8 mouse cellular contexts compared by ENCODE assay signal in genomic region chr3:96556651-96557635, GRCm38 (mm10). TPM values are rescaled to one million over a fixed set of nuclear protein-coding genes. Genes with fewer than 3 reads are reported as not detected.
DNase-seq lines count a peak whose midpoint lies in the region; ATAC-seq and TF ChIP-seq lines count a peak whose summit lies in the region.

No protein-coding gene starts in this region.

- peak overlapping the region; percentile 91 for H3K27ac ChIP-seq in lung, embryonic 15.5 days
- peak overlapping the region; percentile 37 for H3K27ac ChIP-seq in embryonic fibroblast, embryonic 13.5 days (ENCODE audit: insufficient read depth, low read length)
- peak overlapping the region; percentile 74 for H3K27ac ChIP-seq in hindbrain, embryonic 16.5 days (ENCODE audit: low read depth, low read length)
- peak overlapping the region; percentile 91 for H3K27ac ChIP-seq in lung, embryonic 16.5 days (ENCODE audit: low read length)
- peak overlapping the region; percentile 90 for H3K27ac ChIP-seq in stomach, embryonic 14.5 days (ENCODE audit: low read length)

- H3K27me3 ChIP-seq in lung, embryonic 15.5 days = no peaks in the 10 kb centered on the region
- no peaks in the 10 kb centered on the region for H3K27me3 ChIP-seq in hindbrain, embryonic 16.5 days (replicated peaks; ENCODE audit: control insufficient read depth, insufficient read depth, low read length)
- H3K27me3 ChIP-seq in lung, embryonic 16.5 days (ENCODE audit: control insufficient read depth, insufficient read depth, low read depth, low read length) = no peaks in the 10 kb centered on the region
- H3K27me3 ChIP-seq in stomach, embryonic 14.5 days (ENCODE audit: control insufficient read depth, insufficient read depth, low read length) = no peaks in the 10 kb centered on the region

- peak overlapping the region; percentile 76 for H3K4me2 ChIP-seq in lung, embryonic 15.5 days
- peak overlapping the region; percentile 84 for H3K4me2 ChIP-seq in hindbrain, embryonic 16.5 days (ENCODE audit: low read length)
- peak overlapping the region; percentile 57 for H3K4me2 ChIP-seq in lung, embryonic 16.5 days (ENCODE audit: low read depth, low read length)
- peak overlapping the region; percentile 57 for H3K4me2 ChIP-seq in stomach, embryonic 14.5 days (replicated peaks; ENCODE audit: low read depth, low read length)

- no peaks in the 10 kb centered on the region for H3K9me3 ChIP-seq in lung, embryonic 15.5 days
- H3K9me3 ChIP-seq in hindbrain, embryonic 16.5 days (ENCODE audit: control insufficient read depth, low read length) = no peaks in the 10 kb centered on the region
- H3K9me3 ChIP-seq in lung, embryonic 16.5 days (ENCODE audit: control insufficient read depth, low read length) = no peaks in the 10 kb centered on the region
- no peaks in the 10 kb centered on the region for H3K9me3 ChIP-seq in stomach, embryonic 14.5 days (ENCODE audit: control insufficient read depth, low read depth, low read length)

- no peak for ATAC-seq in lung, embryonic 15.5 days (ENCODE audit: borderline replicate concordance, extremely low read depth, low FRiP score, low TSS enrichment)
- ATAC-seq in hindbrain, embryonic 16.5 days = 0 out of 2 replicates have a peak, but pooled peaks have one; percentile 5
- ATAC-seq in lung, embryonic 16.5 days (ENCODE audit: low read depth) = no peak
- no peak for ATAC-seq in stomach, embryonic 14.5 days (ENCODE audit: insufficient number of reproducible peaks, insufficient read depth, low FRiP score, low read depth)

- peak overlapping the region; percentile 70 for H3K4me3 ChIP-seq in lung, embryonic 15.5 days
- H3K4me3 ChIP-seq in embryonic fibroblast, embryonic 13.5 days (ENCODE audit: insufficient read depth, low read length) = peak overlapping the region; percentile 45
- peak overlapping the region; percentile 68 for H3K4me3 ChIP-seq in hindbrain, embryonic 16.5 days (ENCODE audit: low read length)
- peak overlapping the region; percentile 88 for H3K4me3 ChIP-seq in lung, embryonic 16.5 days (ENCODE audit: low read length)
- peak overlapping the region; percentile 66 for H3K4me3 ChIP-seq in stomach, embryonic 14.5 days (ENCODE audit: low read depth, low read length)

- no peak for TF ChIP-seq CTCF in embryonic fibroblast, embryonic 13.5 days (IDR thresholded peaks at IDR 0.05; ENCODE audit: borderline replicate concordance, insufficient read depth, low read length)

- H3K36me3 ChIP-seq in lung, embryonic 15.5 days = peaks cover 20% of the 10 kb centered on the region
- peaks cover 8% of the 10 kb centered on the region for H3K36me3 ChIP-seq in hindbrain, embryonic 16.5 days (ENCODE audit: control insufficient read depth, insufficient read depth, low read length)
- H3K36me3 ChIP-seq in lung, embryonic 16.5 days (ENCODE audit: control insufficient read depth, insufficient read depth, low read length) = peaks cover 19% of the 10 kb centered on the region; the same call in 1 of the 2 replicates
- peaks cover 23% of the 10 kb centered on the region for H3K36me3 ChIP-seq in stomach, embryonic 14.5 days (ENCODE audit: control insufficient read depth, insufficient read depth, low read length)

- H3K9ac ChIP-seq in lung, embryonic 15.5 days = peak overlapping the region; percentile 40
- peak overlapping the region; percentile 69 for H3K9ac ChIP-seq in hindbrain, embryonic 16.5 days (ENCODE audit: low read depth, low read length)
- H3K9ac ChIP-seq in lung, embryonic 16.5 days (ENCODE audit: low read length) = peak overlapping the region; percentile 71
- peak overlapping the region; percentile 47 for H3K9ac ChIP-seq in stomach, embryonic 14.5 days (replicated peaks; ENCODE audit: low read depth, low read length)

- no peak for DNase-seq in lung, adult 18-20 months
- no peak for DNase-seq in left cerebral cortex, postnatal 10 days (ENCODE audit: extremely low spot score in 1 of 2, low spot score in 2 of 2)
- DNase-seq in adrenal gland, adult 8-10 months = no peak

- intact Hi-C loops in left cerebral cortex, postnatal 10 days (cut with DNase I) = no loop called here

- TF ChIP-seq POLR2A in embryonic fibroblast, embryonic 13.5 days (IDR thresholded peaks at IDR 0.05; ENCODE audit: low read depth, low read length) = peak; percentile 46

- peaks cover 62% of the 10 kb centered on the region for H3K4me1 ChIP-seq in lung, embryonic 15.5 days
- H3K4me1 ChIP-seq in embryonic fibroblast, embryonic 13.5 days (ENCODE audit: control insufficient read depth, insufficient read depth, low read length) = peaks cover 7% of the 10 kb centered on the region; the same call in 1 of the 2 replicates
- peaks cover 38% of the 10 kb centered on the region for H3K4me1 ChIP-seq in hindbrain, embryonic 16.5 days (ENCODE audit: control insufficient read depth, insufficient read depth, low read depth, low read length)
- H3K4me1 ChIP-seq in lung, embryonic 16.5 days (replicated peaks; ENCODE audit: control insufficient read depth, insufficient read depth, low read length) = peaks cover 42% of the 10 kb centered on the region
- peaks cover 50% of the 10 kb centered on the region for H3K4me1 ChIP-seq in stomach, embryonic 14.5 days (ENCODE audit: control insufficient read depth, insufficient read depth, low read length)

- WGBS in lung, embryonic 15.5 days = 4% methylated on average over 22 of the region's 22 CpGs
- WGBS in hindbrain, embryonic 16.5 days = 10% methylated on average over 22 of the region's 22 CpGs
- WGBS in lung, embryonic 16.5 days = 2% methylated on average over 22 of the region's 22 CpGs
- WGBS in stomach, embryonic 14.5 days = 5% methylated on average over 22 of the region's 22 CpGs

RNA-seq across cellular contexts. Expression of gene Txnip, which starts 0.8 kb away (rescaled TPM):
- polyA plus RNA-seq in lung, embryonic 15.5 days (2015; fragmentation: Nextera tagmentation; extraction: Ambion mirVana) = 129 and 141 TPM in 2 replicates
- polyA plus RNA-seq in embryonic fibroblast, embryonic 13.5 days (2011; ENCODE audit: insufficient read length, low read depth, missing spikeins) = 37.6 and 98.8 TPM in 2 replicates
- polyA plus RNA-seq in hindbrain, embryonic 16.5 days (2015; fragmentation: Nextera tagmentation; extraction: Ambion mirVana) = 51.0 and 53.6 TPM in 2 replicates
- polyA plus RNA-seq in lung, embryonic 16.5 days (2015; fragmentation: Nextera tagmentation; extraction: Ambion mirVana) = 184 and 197 TPM in 2 replicates
- polyA plus RNA-seq in stomach, embryonic 14.5 days (2014; fragmentation: Nextera tagmentation; extraction: Ambion mirVana) = 155 and 168 TPM in 2 replicates
- 10 to 100 TPM; 40.3 to 45.4 TPM for total RNA-seq in left cerebral cortex, postnatal 10 days (2021)
- total RNA-seq in adrenal gland, adult 8-10 months (2022) = 100 to 1,000 TPM; 374 to 825 (median 652) TPM

RNA-seq across cellular contexts. Expression of gene Gm16253, which starts 19.8 kb away (rescaled TPM):
- polyA plus RNA-seq in lung, embryonic 15.5 days (2015; fragmentation: Nextera tagmentation; extraction: Ambion mirVana) = 1.1 and 1.3 TPM in 2 replicates
- not detected in 2 replicates for polyA plus RNA-seq in embryonic fibroblast, embryonic 13.5 days (2011; ENCODE audit: insufficient read length, low read depth, missing spikeins)
- 1.0 and 1.9 TPM in 2 replicates for polyA plus RNA-seq in hindbrain, embryonic 16.5 days (2015; fragmentation: Nextera tagmentation; extraction: Ambion mirVana)
- polyA plus RNA-seq in lung, embryonic 16.5 days (2015; fragmentation: Nextera tagmentation; extraction: Ambion mirVana) = 1.4 TPM in 2 replicates
- polyA plus RNA-seq in stomach, embryonic 14.5 days (2014; fragmentation: Nextera tagmentation; extraction: Ambion mirVana) = 0.69 and 1.9 TPM in 2 replicates
- not detected for total RNA-seq in left cerebral cortex, postnatal 10 days (2021)
- total RNA-seq in adrenal gland, adult 8-10 months (2022) = not detected

RNA-seq across cellular contexts. Expression of gene Hfe2, which starts 32.0 kb away (rescaled TPM):
- polyA plus RNA-seq in lung, embryonic 15.5 days (2015; fragmentation: Nextera tagmentation; extraction: Ambion mirVana) = 0.55 and 0.57 TPM in 2 replicates
- polyA plus RNA-seq in embryonic fibroblast, embryonic 13.5 days (2011; ENCODE audit: insufficient read length, low read depth, missing spikeins) = not detected in 2 replicates
- 3.3 and 3.5 TPM in 2 replicates for polyA plus RNA-seq in hindbrain, embryonic 16.5 days (2015; fragmentation: Nextera tagmentation; extraction: Ambion mirVana)
- 0.57 and 1.1 TPM in 2 replicates for polyA plus RNA-seq in lung, embryonic 16.5 days (2015; fragmentation: Nextera tagmentation; extraction: Ambion mirVana)
- 0.20 TPM in 1 of 2 replicates, not detected in the other for polyA plus RNA-seq in stomach, embryonic 14.5 days (2014; fragmentation: Nextera tagmentation; extraction: Ambion mirVana)
- under 1 TPM; 0.39 to 0.57 TPM for total RNA-seq in left cerebral cortex, postnatal 10 days (2021)
- under 1 TPM in 1 of 4 experiments, not detected in 3; 0.27 TPM for total RNA-seq in adrenal gland, adult 8-10 months (2022)

RNA-seq across cellular contexts. Expression of gene Polr3gl, which starts 37.0 kb away (rescaled TPM):
- 38.3 and 39.8 TPM in 2 replicates for polyA plus RNA-seq in lung, embryonic 15.5 days (2015; fragmentation: Nextera tagmentation; extraction: Ambion mirVana)
- polyA plus RNA-seq in embryonic fibroblast, embryonic 13.5 days (2011; ENCODE audit: insufficient read length, low read depth, missing spikeins) = 23.2 and 30.6 TPM in 2 replicates
- polyA plus RNA-seq in hindbrain, embryonic 16.5 days (2015; fragmentation: Nextera tagmentation; extraction: Ambion mirVana) = 31.0 and 33.3 TPM in 2 replicates
- polyA plus RNA-seq in lung, embryonic 16.5 days (2015; fragmentation: Nextera tagmentation; extraction: Ambion mirVana) = 35.9 TPM in 2 replicates
- 21.5 and 29.5 TPM in 2 replicates for polyA plus RNA-seq in stomach, embryonic 14.5 days (2014; fragmentation: Nextera tagmentation; extraction: Ambion mirVana)
- 10 to 100 TPM; 26.3 to 29.3 TPM for total RNA-seq in left cerebral cortex, postnatal 10 days (2021)
- total RNA-seq in adrenal gland, adult 8-10 months (2022) = 10 to 100 TPM; 35.7 to 54.5 (median 40.0) TPM

RNA-seq across cellular contexts. Expression of gene Ankrd34a, which starts 39.5 kb away (rescaled TPM):
- polyA plus RNA-seq in lung, embryonic 15.5 days (2015; fragmentation: Nextera tagmentation; extraction: Ambion mirVana) = 1.8 and 2.2 TPM in 2 replicates
- 5.1 and 7.4 TPM in 2 replicates for polyA plus RNA-seq in embryonic fibroblast, embryonic 13.5 days (2011; ENCODE audit: insufficient read length, low read depth, missing spikeins)
- polyA plus RNA-seq in hindbrain, embryonic 16.5 days (2015; fragmentation: Nextera tagmentation; extraction: Ambion mirVana) = 21.5 and 23.9 TPM in 2 replicates
- polyA plus RNA-seq in lung, embryonic 16.5 days (2015; fragmentation: Nextera tagmentation; extraction: Ambion mirVana) = 1.6 and 1.9 TPM in 2 replicates
- 2.9 and 3.4 TPM in 2 replicates for polyA plus RNA-seq in stomach, embryonic 14.5 days (2014; fragmentation: Nextera tagmentation; extraction: Ambion mirVana)
- 10 to 100 TPM; 56.6 to 57.0 TPM for total RNA-seq in left cerebral cortex, postnatal 10 days (2021)
- 1 to 10 TPM; 1.1 to 2.3 (median 1.7) TPM for total RNA-seq in adrenal gland, adult 8-10 months (2022)

Comparison
In these comparisons a context has a peak if more than half of its experiments do, and no peak if none do; other contexts are left out.
1. H3K27ac ChIP-seq: peak in every context shown above with its lines; median percentile 91 in lung, embryonic 15.5 days; 91 in lung, embryonic 16.5 days; 90 in stomach, embryonic 14.5 days; 74 in hindbrain, embryonic 16.5 days; 37 in embryonic fibroblast, embryonic 13.5 days.